Mouse (Mus musculus) heart, embryonic 15.5 days (tissue): ENCODE results near the gene Vcan. TPM values are rescaled to one million over a fixed set of nuclear protein-coding genes. Genes with fewer than 3 reads are reported as not detected.

ENCODE experiments used
- ATAC-seq: fragments of 200-750 bp; cut with Nextera tagmentation; replicated peaks from 2 replicates; pipeline ENCODE4 v1.8.0; 2017; ENCODE audit warnings: low read depth, moderate TSS enrichment; ENCODE audit not compliant: insufficient number of reproducible peaks, insufficient read depth, low FRiP score
- H3K27ac ChIP-seq: fragments of 300-500 bp; sonication (generic); 2 replicates; pipeline ENCODE4 v1.5.1; 2015; ENCODE audit warnings: mild to moderate bottlenecking, inconsistent platforms
- H3K27me3 ChIP-seq: fragments of 300-500 bp; sonication (generic); 2 replicates; pipeline ENCODE4 v1.6.1; 2015; ENCODE audit warnings: inconsistent platforms
- H3K36me3 ChIP-seq: fragments of 300-500 bp; sonication (generic); 2 replicates; pipeline ENCODE4 v1.6.1; 2015; ENCODE audit warnings: mild to moderate bottlenecking, inconsistent platforms
- H3K4me1 ChIP-seq: fragments of 300-500 bp; sonication (generic); replicated peaks from 2 replicates; pipeline ENCODE4 v1.6.1; 2015; ENCODE audit warnings: inconsistent platforms
- H3K4me2 ChIP-seq: fragments of 300-500 bp; sonication (generic); 2 replicates; pipeline ENCODE4 v1.6.1; 2015; ENCODE audit warnings: inconsistent platforms, mild to moderate bottlenecking, moderate library complexity
- H3K4me3 ChIP-seq: fragments of 300-500 bp; sonication (generic); 2 replicates; pipeline ENCODE4 v1.5.1; 2015; ENCODE audit warnings: mild to moderate bottlenecking, inconsistent platforms
- H3K9ac ChIP-seq: fragments of 300-500 bp; sonication (generic); 2 replicates; pipeline ENCODE4 v1.6.1; 2015; ENCODE audit warnings: mild to moderate bottlenecking, inconsistent platforms
- H3K9me3 ChIP-seq: fragments of 300-500 bp; sonication (generic); replicated peaks from 2 replicates; pipeline ENCODE4 v1.6.1; 2016; ENCODE audit warnings: inconsistent platforms
- WGBS: fragments of 180-500 bp; shearing (Covaris S2); methylation state at CpG from one replicate; pipeline ENCODE4 v1.1.7; 2015; ENCODE audit warnings: mixed read lengths; 5-methylcytosine and 5-hydroxymethylcytosine counted together
- polyA plus RNA-seq: library from polyadenylated mRNA; unstranded; fragments of >200 nt; fragmentation: Nextera tagmentation; extraction: Ambion mirVana; gene quantifications from 2 replicates; pipeline ENCODE4 v1.2.1, GENCODE M21; 2015

Gene Vcan
- polyA plus RNA-seq, 1 experiment from 2014 or later = 49.4 TPM

DNA sequence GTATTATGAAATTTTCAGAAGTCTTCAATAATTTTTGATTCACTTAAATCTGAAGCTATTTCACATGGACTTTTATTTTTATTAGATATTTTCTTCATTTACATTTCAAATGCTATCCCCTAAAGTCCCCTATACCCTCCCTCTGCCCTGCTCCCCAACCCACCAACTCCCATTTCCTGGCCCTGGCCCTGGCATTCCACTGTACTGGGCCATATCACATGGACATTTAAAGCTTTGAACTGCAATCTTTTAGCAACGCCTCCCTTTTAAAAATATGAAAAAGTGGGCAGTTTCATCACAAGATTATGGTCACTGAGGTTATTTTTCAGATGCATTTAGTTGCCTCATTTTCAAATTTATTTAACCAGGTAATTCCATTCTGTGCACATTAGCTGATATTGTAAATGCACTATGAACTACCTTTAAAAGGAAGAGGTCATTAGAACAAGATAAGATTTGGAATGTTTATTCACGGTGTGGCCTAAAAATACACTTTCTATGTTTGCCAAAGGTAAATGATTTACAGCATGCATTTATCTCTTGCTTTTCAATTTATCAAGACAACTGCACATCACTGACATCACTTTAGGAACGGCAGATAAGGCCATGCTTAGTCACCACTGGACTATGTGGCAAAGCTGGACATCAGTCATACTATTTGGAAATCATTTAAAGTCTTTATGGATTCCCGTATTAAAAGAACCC is 32.7 kb downstream of the Vcan start:
- Histone ChIP-seq H3K9me3 (no peaks in the 10 kb centered on the region), H3K4me1 (peaks cover 4% of the 10 kb centered on the region), H3K27ac (no peak overlapping the region), H3K4me3 (no peak overlapping the region), H3K27me3 (no peaks in the 10 kb centered on the region), H3K36me3 (peaks cover 23% of the 10 kb centered on the region), H3K9ac (no peak overlapping the region), H3K4me2 (no peak overlapping the region)
- 40% methylated on average over 4 of the region's 4 CpGs for WGBS
- ATAC-seq = no peak

DNA sequence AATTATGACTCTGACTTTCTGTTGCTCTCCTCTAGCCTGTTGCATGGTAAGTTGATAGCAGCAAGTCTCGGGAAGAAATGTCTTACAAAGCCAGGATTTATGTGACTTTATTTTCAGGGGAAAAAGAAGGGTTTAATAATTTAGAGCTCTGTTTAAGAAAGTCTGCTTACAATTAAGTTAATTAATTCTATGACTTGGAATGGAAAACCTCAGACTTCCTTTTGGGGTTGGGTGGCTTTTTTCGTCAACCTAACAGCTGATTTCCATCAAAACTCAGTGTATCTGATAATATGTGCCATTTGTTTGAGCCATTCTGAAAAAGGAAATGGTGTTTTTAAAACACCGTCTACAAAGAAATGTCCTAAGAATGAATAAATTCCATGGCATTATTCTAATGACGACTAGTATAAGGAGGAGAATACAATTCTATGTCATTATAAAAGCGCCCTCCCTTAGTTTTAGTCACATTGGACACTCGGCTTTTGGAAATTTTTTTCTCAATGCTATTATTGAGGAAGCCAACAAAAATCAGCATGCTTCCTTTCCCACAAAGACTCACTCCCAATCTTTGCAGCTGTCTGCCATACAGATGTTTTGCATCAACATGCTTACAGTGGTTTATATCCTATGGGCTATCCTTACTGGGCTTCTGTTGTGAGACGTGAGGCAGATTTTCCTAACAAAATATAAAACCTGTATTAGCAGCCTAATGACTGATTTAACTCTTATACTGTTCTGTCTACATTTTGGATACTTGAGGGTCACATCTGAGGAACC is 34.0 kb downstream of the Vcan start:
- Histone ChIP-seq H3K4me1 (peaks cover 4% of the 10 kb centered on the region), H3K27ac (no peak overlapping the region), H3K27me3 (no peaks in the 10 kb centered on the region), H3K36me3 (peaks cover 36% of the 10 kb centered on the region), H3K9me3 (no peaks in the 10 kb centered on the region), H3K4me3 (no peak overlapping the region), H3K9ac (no peak overlapping the region), H3K4me2 (no peak overlapping the region)
- WGBS = 68% methylated on average over 7 of the region's 7 CpGs
- ATAC-seq = no peak

DNA sequence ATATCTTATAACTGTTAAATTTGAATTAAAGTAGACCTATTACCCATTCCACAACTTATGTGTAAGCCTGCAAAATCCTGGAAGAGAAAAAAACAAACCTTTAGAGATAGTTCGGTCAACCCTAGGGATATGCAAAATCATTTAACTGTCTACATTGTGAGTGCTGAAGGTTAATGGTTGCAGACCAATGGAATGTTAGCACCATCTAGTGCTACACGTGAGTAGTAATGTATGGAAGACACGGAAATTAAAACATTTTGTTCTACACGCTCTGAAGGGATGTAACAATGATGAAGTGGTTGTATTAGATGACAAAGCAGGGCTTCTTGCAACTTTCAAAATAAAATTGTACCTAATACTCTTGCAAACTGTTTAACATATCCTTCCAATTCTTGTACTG is 39.9 kb downstream of the Vcan start:
- H3K27ac ChIP-seq = no peak overlapping the region
- H3K9ac ChIP-seq = no peak overlapping the region
- 83% methylated on average over 4 of the region's 4 CpGs for WGBS
- H3K27me3 ChIP-seq = no peaks in the 10 kb centered on the region
- no peaks in the 10 kb centered on the region for H3K4me1 ChIP-seq
- no peak for ATAC-seq
- H3K9me3 ChIP-seq = no peaks in the 10 kb centered on the region
- H3K36me3 ChIP-seq = peaks cover 57% of the 10 kb centered on the region
- H3K4me3 ChIP-seq = no peak overlapping the region
- H3K4me2 ChIP-seq = no peak overlapping the region

DNA sequence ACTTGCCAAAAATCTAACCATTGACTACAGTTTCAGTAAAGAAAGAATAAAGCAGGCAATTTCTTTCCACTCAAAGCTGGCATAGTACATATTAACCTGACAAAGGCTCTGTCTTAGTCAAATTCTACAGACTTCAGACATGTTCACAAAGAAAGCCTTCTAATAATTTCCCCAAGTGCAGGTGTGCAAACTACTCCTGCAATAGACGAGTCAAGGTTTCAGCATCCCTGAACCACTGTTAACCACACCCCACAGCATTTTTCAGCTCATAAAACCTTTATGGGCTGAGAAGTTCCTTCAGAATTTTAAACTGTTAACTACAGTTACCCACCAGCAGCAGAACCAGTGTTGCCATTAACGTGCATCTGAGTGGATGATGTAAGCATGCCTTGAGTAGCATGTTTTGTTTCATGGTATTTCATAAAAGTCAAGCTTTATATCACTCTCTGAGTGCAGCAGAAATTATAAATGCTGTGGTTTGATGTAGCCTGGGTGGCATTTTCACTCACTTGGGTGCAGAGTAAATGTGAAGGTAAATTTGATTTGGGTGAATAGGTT is 42.2 kb downstream of the Vcan start:
- H3K4me2 ChIP-seq = no peak overlapping the region
- H3K4me1 ChIP-seq = no peaks in the 10 kb centered on the region
- H3K27ac ChIP-seq = no peak overlapping the region
- H3K4me3 ChIP-seq = no peak overlapping the region
- no peak overlapping the region for H3K9ac ChIP-seq
- ATAC-seq = no peak
- H3K27me3 ChIP-seq = no peaks in the 10 kb centered on the region
- 86% methylated on average over 2 of the region's 2 CpGs for WGBS
- H3K36me3 ChIP-seq = peaks cover 45% of the 10 kb centered on the region
- no peaks in the 10 kb centered on the region for H3K9me3 ChIP-seq

DNA sequence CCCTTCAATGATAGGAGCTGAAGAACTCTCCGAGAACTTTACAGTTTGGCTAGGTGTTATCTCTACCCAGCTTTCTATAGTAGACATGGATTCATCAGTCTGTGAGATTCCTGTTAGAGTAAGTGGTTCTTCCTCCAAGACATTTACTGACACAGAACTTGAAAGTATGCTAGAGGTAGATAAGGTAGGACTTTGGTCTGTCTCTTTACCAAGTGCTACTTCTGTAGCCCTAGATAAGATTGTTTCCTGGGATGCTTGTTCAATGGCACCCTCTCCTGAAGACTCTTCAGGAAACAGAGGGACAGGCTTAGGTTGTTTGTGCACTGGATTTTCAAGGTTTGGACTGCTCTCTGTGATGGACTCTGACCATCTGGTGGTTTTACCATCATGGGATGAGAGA is 49.7 kb downstream of the Vcan start:
- 75% methylated on average over 1 of the region's 1 CpGs for WGBS
- Histone ChIP-seq H3K27ac (no peak overlapping the region), H3K4me3 (no peak overlapping the region), H3K27me3 (no peaks in the 10 kb centered on the region), H3K9ac (no peak overlapping the region), H3K36me3 (peaks cover 51% of the 10 kb centered on the region), H3K4me1 (no peaks in the 10 kb centered on the region), H3K4me2 (no peak overlapping the region), H3K9me3 (no peaks in the 10 kb centered on the region)
- no peak for ATAC-seq

DNA sequence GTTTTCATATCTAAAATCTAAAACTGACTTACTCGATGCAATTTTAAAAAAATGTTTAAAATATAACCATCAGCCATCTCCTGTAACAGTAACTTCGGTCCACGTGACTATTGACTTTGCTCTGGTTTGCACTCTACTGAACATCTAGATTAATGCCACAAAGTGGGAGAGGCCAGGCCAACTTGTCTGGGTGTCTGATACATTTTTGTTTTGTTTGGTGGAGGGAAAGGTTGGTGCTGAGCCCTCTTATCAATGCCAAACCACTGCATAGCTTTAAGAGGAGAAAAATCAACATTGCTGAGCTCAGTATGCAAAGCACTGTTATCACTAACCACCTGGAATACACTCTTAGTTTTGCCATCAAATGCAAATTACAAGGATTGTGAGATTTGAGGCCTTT is 58.8 kb downstream of the Vcan start:
- Histone ChIP-seq H3K27ac (no peak overlapping the region), H3K4me2 (no peak overlapping the region), H3K4me1 (no peaks in the 10 kb centered on the region), H3K9me3 (no peaks in the 10 kb centered on the region), H3K27me3 (no peaks in the 10 kb centered on the region), H3K9ac (no peak overlapping the region), H3K36me3 (peaks cover 24% of the 10 kb centered on the region), H3K4me3 (no peak overlapping the region)
- 82% methylated on average over 3 of the region's 3 CpGs for WGBS
- no peak for ATAC-seq

DNA sequence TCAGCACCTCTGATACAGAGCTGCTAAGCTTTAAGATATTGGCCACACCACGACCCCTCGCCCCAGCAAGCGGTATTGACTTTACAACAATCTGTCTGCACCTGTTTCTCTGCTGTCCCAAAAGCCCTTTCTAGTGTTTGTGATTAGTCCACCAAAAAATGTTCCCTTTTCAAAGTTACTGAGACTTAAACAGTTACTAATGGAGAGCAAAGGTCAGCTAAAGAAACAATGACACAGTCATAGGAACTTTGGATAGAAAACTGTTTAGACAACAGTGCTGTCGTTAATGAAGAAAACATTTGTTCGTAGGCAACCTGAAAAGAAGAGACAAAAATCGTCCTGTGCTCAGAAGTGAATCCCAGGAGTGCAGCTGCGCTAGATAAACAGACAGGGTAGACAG is 60.1 kb downstream of the Vcan start:
- Histone ChIP-seq H3K36me3 (peaks cover 19% of the 10 kb centered on the region; the same call in 1 of the 2 replicates), H3K4me1 (no peaks in the 10 kb centered on the region), H3K4me3 (no peak overlapping the region), H3K9me3 (no peaks in the 10 kb centered on the region), H3K27ac (no peak overlapping the region), H3K4me2 (no peak overlapping the region), H3K9ac (no peak overlapping the region), H3K27me3 (no peaks in the 10 kb centered on the region)
- WGBS = 71% methylated on average over 7 of the region's 7 CpGs
- ATAC-seq = no peak

DNA sequence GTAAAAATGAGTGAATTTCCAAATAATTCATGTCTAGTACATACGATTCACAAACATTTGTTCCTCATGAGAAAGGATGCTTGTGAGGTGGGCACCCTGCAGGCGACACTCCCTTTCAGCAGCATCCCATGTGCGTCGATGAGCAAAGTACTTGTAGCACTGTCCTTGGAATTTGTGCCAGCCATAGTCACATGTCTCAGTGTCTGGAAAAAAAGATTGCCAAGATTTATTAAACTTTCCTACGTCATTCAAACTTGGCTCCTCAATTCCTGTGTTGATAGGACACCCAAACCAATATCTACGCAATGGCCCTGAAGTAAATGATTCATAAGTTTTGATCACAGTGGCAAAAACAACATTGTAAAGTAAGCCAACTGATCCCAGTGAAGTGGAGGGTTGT is 62.6 kb downstream of the Vcan start:
- no peak overlapping the region for H3K4me2 ChIP-seq
- ATAC-seq = no peak
- H3K27ac ChIP-seq = no peak overlapping the region
- 88% methylated on average over 6 of the region's 6 CpGs for WGBS
- H3K9ac ChIP-seq = no peak overlapping the region
- no peaks in the 10 kb centered on the region for H3K4me1 ChIP-seq
- H3K27me3 ChIP-seq = no peaks in the 10 kb centered on the region
- H3K4me3 ChIP-seq = no peak overlapping the region
- peaks cover 31% of the 10 kb centered on the region for H3K36me3 ChIP-seq
- no peaks in the 10 kb centered on the region for H3K9me3 ChIP-seq

DNA sequence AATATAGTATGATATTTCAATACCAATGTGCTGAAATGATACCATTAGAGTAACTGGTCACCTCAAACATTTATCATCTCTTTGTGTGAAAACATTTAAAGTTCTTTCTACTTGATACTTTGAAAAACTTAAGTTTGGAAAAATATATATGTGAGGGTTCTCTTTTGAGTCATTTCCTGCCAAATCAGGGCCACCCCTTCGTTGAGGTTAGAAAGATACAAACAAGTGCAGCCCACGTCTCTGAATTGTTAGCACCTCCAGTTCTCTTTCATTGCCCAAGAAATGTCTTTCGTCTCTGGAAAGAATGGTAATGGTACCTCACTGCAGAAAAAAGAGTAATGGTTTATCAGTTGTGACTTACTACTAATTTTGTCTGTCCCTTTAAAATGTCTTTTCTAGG is 71.8 kb downstream of the Vcan start:
- Histone ChIP-seq H3K4me2 (no peak overlapping the region), H3K9me3 (no peaks in the 10 kb centered on the region), H3K27ac (no peak overlapping the region), H3K27me3 (no peaks in the 10 kb centered on the region), H3K36me3 (peaks cover 25% of the 10 kb centered on the region), H3K4me1 (no peaks in the 10 kb centered on the region; the same call in 1 of the 2 replicates), H3K9ac (no peak overlapping the region), H3K4me3 (no peak overlapping the region)
- WGBS = 71% methylated on average over 3 of the region's 3 CpGs
- ATAC-seq = no peak

DNA sequence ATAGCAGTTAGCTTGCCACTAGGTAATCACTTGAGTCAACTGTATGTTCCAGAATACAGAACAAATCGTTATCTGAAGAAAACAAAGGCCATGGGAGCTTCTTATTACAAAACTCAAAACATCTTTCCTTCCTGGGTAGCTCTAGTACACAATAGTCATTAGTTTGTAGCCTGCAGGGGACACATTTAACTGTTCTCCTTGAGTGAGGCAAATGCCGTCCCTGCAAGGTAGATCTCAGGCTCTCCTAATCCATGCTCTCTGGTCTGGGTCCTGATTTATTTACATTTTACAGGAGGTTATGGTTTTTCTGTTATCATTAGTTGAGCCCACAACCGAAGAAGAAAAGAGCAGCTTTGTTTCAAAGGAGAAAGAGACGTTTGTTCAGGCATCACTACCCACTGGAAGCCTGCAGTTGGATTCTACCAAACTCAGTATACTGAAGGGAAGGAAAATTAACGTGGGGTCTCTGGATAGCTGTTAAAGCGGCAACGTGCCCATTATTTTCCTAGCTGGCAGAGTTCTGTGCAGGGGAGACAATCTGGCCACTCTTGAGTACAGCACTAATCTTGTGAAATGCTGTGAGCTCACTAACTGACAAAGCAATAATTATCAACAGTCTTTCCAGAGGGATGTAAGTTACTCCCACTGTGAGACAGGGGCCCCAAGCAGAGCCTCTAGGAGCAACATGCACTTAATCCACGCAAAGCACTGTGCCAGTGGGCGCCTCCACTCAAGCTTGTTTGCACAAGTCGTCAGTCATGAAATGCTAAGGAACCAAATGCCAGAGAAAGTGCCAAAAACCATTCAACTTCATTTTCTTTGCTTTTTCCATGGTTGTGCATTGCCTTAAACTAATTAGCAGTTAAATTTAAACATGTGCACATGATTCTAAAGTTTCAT is 73.1 kb downstream of the Vcan start:
- Histone ChIP-seq H3K27me3 (no peaks in the 10 kb centered on the region), H3K9me3 (no peaks in the 10 kb centered on the region), H3K36me3 (peaks cover 23% of the 10 kb centered on the region), H3K27ac (no peak overlapping the region), H3K4me1 (no peaks in the 10 kb centered on the region; the same call in 1 of the 2 replicates), H3K4me2 (no peak overlapping the region), H3K9ac (no peak overlapping the region), H3K4me3 (no peak overlapping the region)
- 53% methylated on average over 10 of the region's 10 CpGs for WGBS
- no peak for ATAC-seq

DNA sequence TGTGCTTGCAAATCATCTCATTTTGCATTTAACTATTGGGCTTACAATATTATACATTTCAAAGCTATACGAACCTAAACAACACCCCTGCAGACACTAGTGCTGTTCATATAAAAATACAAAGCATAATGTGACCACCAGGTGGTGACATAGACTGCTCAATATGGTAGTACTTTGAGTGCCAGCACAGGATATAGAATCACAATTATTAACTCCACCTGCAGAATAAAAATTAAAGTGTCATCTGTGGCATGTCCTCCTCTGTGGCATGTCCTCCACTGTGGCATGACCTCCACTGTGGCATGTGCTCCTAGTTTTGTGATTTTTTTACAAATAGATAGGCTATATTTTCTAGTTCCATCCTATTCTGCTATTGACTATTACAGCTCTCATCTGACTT is 74.2 kb downstream of the Vcan start:
- peaks cover 19% of the 10 kb centered on the region for H3K36me3 ChIP-seq
- no peak overlapping the region for H3K4me2 ChIP-seq
- no peak overlapping the region for H3K27ac ChIP-seq
- no peaks in the 10 kb centered on the region; the same call in 1 of the 2 replicates for H3K4me1 ChIP-seq
- no peak overlapping the region for H3K9ac ChIP-seq
- H3K9me3 ChIP-seq = no peaks in the 10 kb centered on the region
- H3K4me3 ChIP-seq = no peak overlapping the region
- WGBS = 63% methylated on average over 1 of the region's 1 CpGs
- no peak for ATAC-seq
- no peaks in the 10 kb centered on the region for H3K27me3 ChIP-seq
